Mouse (Mus musculus): ENCODE data around the gene Lpin2. TPM values are rescaled to one million over a fixed set of nuclear protein-coding genes. Genes with fewer than 3 reads are reported as not detected.

Lpin2 gene
- polyA plus RNA-seq, 1 experiment from 2014 or later = 30.8 TPM

- H3K27me3 ChIP-seq (ENCODE audit: control insufficient read depth, insufficient read depth, low read depth, low read length) = no peaks in the 10 kb centered on the region
- H3K9ac ChIP-seq (ENCODE audit: low read length) = no peak overlapping the region
- H3K9me3 ChIP-seq (ENCODE audit: control insufficient read depth, low read length) = no peaks in the 10 kb centered on the region
- 66% methylated on average over 9 of the region's 9 CpGs for WGBS
- no peak overlapping the region for H3K27ac ChIP-seq (ENCODE audit: low read length)
- H3K4me2 ChIP-seq (ENCODE audit: low read depth, low read length) = no peak overlapping the region
- no peak for ATAC-seq (ENCODE audit: low read depth)
- peaks cover 7% of the 10 kb centered on the region for H3K36me3 ChIP-seq (ENCODE audit: control insufficient read depth, insufficient read depth, low read length)
- no peaks in the 10 kb centered on the region for H3K4me1 ChIP-seq (replicated peaks; ENCODE audit: control insufficient read depth, insufficient read depth, low read length)
- H3K4me3 ChIP-seq (ENCODE audit: low read length) = no peak overlapping the region
Observed at GRCm38 (mm10) chr17:71230108-71230709, 47.8 kb downstream of the Lpin2 start.

- Histone ChIP-seq H3K9ac (ENCODE audit: low read length) (no peak overlapping the region), H3K9me3 (ENCODE audit: control insufficient read depth, low read length) (no peaks in the 10 kb centered on the region), H3K36me3 (ENCODE audit: control insufficient read depth, insufficient read depth, low read length) (peaks cover 7% of the 10 kb centered on the region), H3K4me1 (replicated peaks; ENCODE audit: control insufficient read depth, insufficient read depth, low read length) (no peaks in the 10 kb centered on the region), H3K27me3 (ENCODE audit: control insufficient read depth, insufficient read depth, low read depth, low read length) (no peaks in the 10 kb centered on the region), H3K27ac (ENCODE audit: low read length) (no peak overlapping the region), H3K4me3 (ENCODE audit: low read length) (no peak overlapping the region), H3K4me2 (ENCODE audit: low read depth, low read length) (no peak overlapping the region)
- WGBS = 88% methylated on average over 2 of the region's 2 CpGs
- no peak for ATAC-seq (ENCODE audit: low read depth)
Observed at GRCm38 (mm10) chr17:71231998-71232397, 49.6 kb downstream of the Lpin2 start.

- no peak overlapping the region for H3K4me3 ChIP-seq (ENCODE audit: low read length)
- H3K9ac ChIP-seq (ENCODE audit: low read length) = no peak overlapping the region
- H3K36me3 ChIP-seq (ENCODE audit: control insufficient read depth, insufficient read depth, low read length) = peaks cover 10% of the 10 kb centered on the region
- H3K4me2 ChIP-seq (ENCODE audit: low read depth, low read length) = no peak overlapping the region
- H3K9me3 ChIP-seq (ENCODE audit: control insufficient read depth, low read length) = no peaks in the 10 kb centered on the region
- no peaks in the 10 kb centered on the region for H3K4me1 ChIP-seq (replicated peaks; ENCODE audit: control insufficient read depth, insufficient read depth, low read length)
- no peaks in the 10 kb centered on the region for H3K27me3 ChIP-seq (ENCODE audit: control insufficient read depth, insufficient read depth, low read depth, low read length)
- ATAC-seq (ENCODE audit: low read depth) = no peak
- H3K27ac ChIP-seq (ENCODE audit: low read length) = no peak overlapping the region
- 86% methylated on average over 4 of the region's 4 CpGs for WGBS
Observed at GRCm38 (mm10) chr17:71233210-71233609, 50.9 kb downstream of the Lpin2 start.

GRCm38 (mm10) chr17:71234041-71234594, 51.8 kb downstream of the Lpin2 start:
- no peaks in the 10 kb centered on the region for H3K27me3 ChIP-seq (ENCODE audit: control insufficient read depth, insufficient read depth, low read depth, low read length)
- no peak overlapping the region for H3K4me2 ChIP-seq (ENCODE audit: low read depth, low read length)
- H3K9me3 ChIP-seq (ENCODE audit: control insufficient read depth, low read length) = no peaks in the 10 kb centered on the region
- no peaks in the 10 kb centered on the region for H3K4me1 ChIP-seq (replicated peaks; ENCODE audit: control insufficient read depth, insufficient read depth, low read length)
- H3K27ac ChIP-seq (ENCODE audit: low read length) = no peak overlapping the region
- WGBS = 84% methylated on average over 12 of the region's 12 CpGs
- ATAC-seq (ENCODE audit: low read depth) = no peak
- H3K9ac ChIP-seq (ENCODE audit: low read length) = no peak overlapping the region
- H3K36me3 ChIP-seq (ENCODE audit: control insufficient read depth, insufficient read depth, low read length) = peaks cover 10% of the 10 kb centered on the region
- no peak overlapping the region for H3K4me3 ChIP-seq (ENCODE audit: low read length)

GRCm38 (mm10) chr17:71235229-71235958, 53.0 kb downstream of the Lpin2 start:
- no peaks in the 10 kb centered on the region for H3K4me1 ChIP-seq (replicated peaks; ENCODE audit: control insufficient read depth, insufficient read depth, low read length)
- H3K4me2 ChIP-seq (ENCODE audit: low read depth, low read length) = no peak overlapping the region
- H3K36me3 ChIP-seq (ENCODE audit: control insufficient read depth, insufficient read depth, low read length) = peaks cover 10% of the 10 kb centered on the region
- H3K4me3 ChIP-seq (ENCODE audit: low read length) = no peak overlapping the region
- no peak for ATAC-seq (ENCODE audit: low read depth)
- H3K27ac ChIP-seq (ENCODE audit: low read length) = no peak overlapping the region
- H3K27me3 ChIP-seq (ENCODE audit: control insufficient read depth, insufficient read depth, low read depth, low read length) = no peaks in the 10 kb centered on the region
- no peak overlapping the region for H3K9ac ChIP-seq (ENCODE audit: low read length)
- 76% methylated on average over 12 of the region's 12 CpGs for WGBS
- no peaks in the 10 kb centered on the region for H3K9me3 ChIP-seq (ENCODE audit: control insufficient read depth, low read length)

- no peaks in the 10 kb centered on the region for H3K4me1 ChIP-seq (replicated peaks; ENCODE audit: control insufficient read depth, insufficient read depth, low read length)
- H3K9me3 ChIP-seq (ENCODE audit: control insufficient read depth, low read length) = no peaks in the 10 kb centered on the region
- no peak overlapping the region for H3K4me3 ChIP-seq (ENCODE audit: low read length)
- no peak overlapping the region for H3K9ac ChIP-seq (ENCODE audit: low read length)
- no peak overlapping the region for H3K4me2 ChIP-seq (ENCODE audit: low read depth, low read length)
- no peak overlapping the region for H3K27ac ChIP-seq (ENCODE audit: low read length)
- peaks cover 20% of the 10 kb centered on the region for H3K36me3 ChIP-seq (ENCODE audit: control insufficient read depth, insufficient read depth, low read length)
- WGBS = 94% methylated on average over 7 of the region's 7 CpGs
- H3K27me3 ChIP-seq (ENCODE audit: control insufficient read depth, insufficient read depth, low read depth, low read length) = no peaks in the 10 kb centered on the region
- no peak for ATAC-seq (ENCODE audit: low read depth)
Observed at GRCm38 (mm10) chr17:71238494-71238893, 56.1 kb downstream of the Lpin2 start.

- ATAC-seq (ENCODE audit: low read depth) = no peak
- Histone ChIP-seq H3K27me3 (ENCODE audit: control insufficient read depth, insufficient read depth, low read depth, low read length) (no peaks in the 10 kb centered on the region), H3K4me1 (replicated peaks; ENCODE audit: control insufficient read depth, insufficient read depth, low read length) (no peaks in the 10 kb centered on the region), H3K4me2 (ENCODE audit: low read depth, low read length) (no peak overlapping the region), H3K36me3 (ENCODE audit: control insufficient read depth, insufficient read depth, low read length) (peaks cover 35% of the 10 kb centered on the region), H3K9me3 (ENCODE audit: control insufficient read depth, low read length) (no peaks in the 10 kb centered on the region), H3K9ac (ENCODE audit: low read length) (no peak overlapping the region), H3K27ac (ENCODE audit: low read length) (no peak overlapping the region), H3K4me3 (ENCODE audit: low read length) (no peak overlapping the region)
- WGBS = 92% methylated on average over 9 of the region's 9 CpGs
Observed at GRCm38 (mm10) chr17:71240811-71241210, 58.5 kb downstream of the Lpin2 start.

GRCm38 (mm10) chr17:71242666-71243065, 60.3 kb downstream of the Lpin2 start:
- H3K27ac ChIP-seq (ENCODE audit: low read length) = no peak overlapping the region
- no peak overlapping the region for H3K4me2 ChIP-seq (ENCODE audit: low read depth, low read length)
- no peak overlapping the region for H3K4me3 ChIP-seq (ENCODE audit: low read length)
- H3K9ac ChIP-seq (ENCODE audit: low read length) = no peak overlapping the region
- WGBS = 90% methylated on average over 7 of the region's 7 CpGs
- H3K4me1 ChIP-seq (replicated peaks; ENCODE audit: control insufficient read depth, insufficient read depth, low read length) = no peaks in the 10 kb centered on the region
- no peaks in the 10 kb centered on the region for H3K27me3 ChIP-seq (ENCODE audit: control insufficient read depth, insufficient read depth, low read depth, low read length)
- no peak for ATAC-seq (ENCODE audit: low read depth)
- peaks cover 44% of the 10 kb centered on the region for H3K36me3 ChIP-seq (ENCODE audit: control insufficient read depth, insufficient read depth, low read length)
- H3K9me3 ChIP-seq (ENCODE audit: control insufficient read depth, low read length) = no peaks in the 10 kb centered on the region

GRCm38 (mm10) chr17:71245133-71245532, 62.8 kb downstream of the Lpin2 start:
- H3K4me2 ChIP-seq (ENCODE audit: low read depth, low read length) = no peak overlapping the region
- no peaks in the 10 kb centered on the region; the same call in 1 of the 2 replicates for H3K4me1 ChIP-seq (replicated peaks; ENCODE audit: control insufficient read depth, insufficient read depth, low read length)
- no peak for ATAC-seq (ENCODE audit: low read depth)
- H3K9ac ChIP-seq (ENCODE audit: low read length) = no peak overlapping the region
- H3K36me3 ChIP-seq (ENCODE audit: control insufficient read depth, insufficient read depth, low read length) = peaks cover 48% of the 10 kb centered on the region
- H3K9me3 ChIP-seq (ENCODE audit: control insufficient read depth, low read length) = no peaks in the 10 kb centered on the region
- no peak overlapping the region for H3K4me3 ChIP-seq (ENCODE audit: low read length)
- no peaks in the 10 kb centered on the region for H3K27me3 ChIP-seq (ENCODE audit: control insufficient read depth, insufficient read depth, low read depth, low read length)
- H3K27ac ChIP-seq (ENCODE audit: low read length) = no peak overlapping the region
- 94% methylated on average over 15 of the region's 15 CpGs for WGBS

Data from lung, embryonic 16.5 days (tissue).